Mouse (Mus musculus): ENCODE results near the gene Taf15. TPM values are rescaled to one million over a fixed set of nuclear protein-coding genes. Genes with fewer than 3 reads are reported as not detected.
"Not testable (repeated sequence)": the region's sequence is repeated elsewhere in the genome, so short reads cannot be mapped to it uniquely, and the experiment has no call there.

Taf15 gene
- polyA plus RNA-seq, 1 experiment from 2014 or later = 5.4 TPM

GRCm38 (mm10) chr11:83541415-83541814 lies 68.5 kb downstream of the Taf15 start:
- H3K27ac ChIP-seq = no peak overlapping the region
- no peak overlapping the region for H3K4me3 ChIP-seq (replicated peaks)
- H3K36me3 ChIP-seq = no peaks in the 10 kb centered on the region
- no peak for ATAC-seq (ENCODE audit: low read depth)
- WGBS (ENCODE audit: insufficient replicate concordance) = 63% methylated on average over 3 of the region's 3 CpGs
- DNase-seq = no peak
- H3K9me3 ChIP-seq (replicated peaks) = no peaks in the 10 kb centered on the region
- peaks cover 4% of the 10 kb centered on the region; the same call in 1 of the 2 replicates for H3K4me1 ChIP-seq (replicated peaks)
- H3K9ac ChIP-seq = no peak overlapping the region
- no peaks in the 10 kb centered on the region for H3K27me3 ChIP-seq
- no peak overlapping the region for H3K4me2 ChIP-seq

DNA sequence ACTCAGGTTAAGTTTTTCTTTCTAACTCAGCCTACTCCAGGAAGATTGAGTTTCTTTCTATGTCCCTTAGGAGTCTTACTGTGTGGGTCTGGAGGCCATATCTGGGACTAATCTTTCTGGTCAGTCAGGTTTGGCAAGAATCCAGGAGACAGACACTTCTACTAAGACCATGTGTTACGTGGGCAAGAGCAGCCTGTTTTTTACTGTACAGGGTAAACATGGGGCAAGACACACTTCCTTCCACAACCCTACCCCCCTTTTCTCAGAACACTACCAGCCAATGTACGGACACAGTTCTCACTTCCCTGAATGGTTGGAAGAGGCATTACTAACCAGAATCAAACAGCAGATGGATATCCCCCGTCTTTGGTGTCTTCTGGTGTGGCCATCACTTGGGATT lies 71.3 kb downstream of the Taf15 start:
- Histone ChIP-seq H3K9me3 (replicated peaks) (no peaks in the 10 kb centered on the region), H3K4me3 (replicated peaks) (no peak overlapping the region), H3K4me1 (replicated peaks) (no peaks in the 10 kb centered on the region), H3K36me3 (no peaks in the 10 kb centered on the region), H3K27ac (no peak overlapping the region), H3K4me2 (no peak overlapping the region), H3K9ac (no peak overlapping the region), H3K27me3 (no peaks in the 10 kb centered on the region)
- ATAC-seq (ENCODE audit: low read depth) (no peak), DNase-seq (no peak)
- 40% methylated on average over 3 of the region's 3 CpGs for WGBS (ENCODE audit: insufficient replicate concordance)

DNA sequence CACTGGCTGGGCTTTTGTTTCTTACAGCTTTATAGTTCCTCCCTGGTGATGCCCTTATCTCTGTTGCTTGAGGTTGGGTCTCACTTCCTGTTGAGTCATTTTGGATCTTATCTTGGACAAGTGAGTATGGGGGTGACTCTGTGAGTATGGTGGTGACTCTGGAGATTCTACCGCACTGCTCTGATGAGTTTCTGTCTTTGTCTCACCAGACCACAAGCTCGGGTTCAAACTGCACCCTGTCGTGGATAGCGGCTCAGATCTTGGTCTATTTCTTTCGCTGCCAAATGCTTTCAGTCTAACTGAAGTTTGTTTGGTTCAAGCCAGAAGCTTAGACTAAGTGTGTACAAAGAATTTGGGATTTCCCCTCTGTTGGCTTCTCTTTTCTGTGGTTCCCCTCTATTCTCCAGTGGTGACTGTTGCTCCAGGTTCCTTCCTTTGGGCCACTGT lies 77.3 kb downstream of the Taf15 start:
- no peaks in the 10 kb centered on the region for H3K27me3 ChIP-seq
- ATAC-seq (ENCODE audit: low read depth) = no peak

DNA sequence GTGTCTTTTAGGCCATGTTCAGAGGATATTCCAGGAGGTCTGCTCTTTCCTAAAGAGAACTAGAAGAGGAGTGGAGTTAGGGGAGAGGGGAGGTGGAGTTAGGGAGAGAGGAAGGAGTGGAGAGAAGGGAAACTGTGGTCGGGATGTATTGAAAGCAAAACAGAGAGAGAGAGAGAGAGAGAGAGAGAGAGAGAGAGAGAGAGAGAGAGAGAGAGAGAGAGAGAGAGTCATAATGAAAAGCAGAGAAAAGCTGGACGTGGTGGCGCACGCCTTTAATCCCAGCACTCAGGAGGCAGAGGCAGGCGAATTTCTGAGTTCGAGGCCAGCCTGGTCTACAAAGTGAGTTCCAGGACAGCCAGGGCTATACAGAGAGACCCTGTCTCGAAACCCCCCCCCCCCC lies 78.2 kb downstream of the Taf15 start:
- H3K9me3 ChIP-seq (replicated peaks); H3K4me2 ChIP-seq; H3K27me3 ChIP-seq; H3K4me1 ChIP-seq (replicated peaks); DNase-seq; H3K36me3 ChIP-seq; ATAC-seq (ENCODE audit: low read depth); H3K27ac ChIP-seq; H3K9ac ChIP-seq; H3K4me3 ChIP-seq (replicated peaks): not testable (repeated sequence)
- 58% methylated on average over 7 of the region's 7 CpGs for WGBS (ENCODE audit: insufficient replicate concordance)

More for the DNA sequence above, 77.3 kb downstream of the Taf15 start:
- WGBS (ENCODE audit: insufficient replicate concordance) = 7% methylated on average over 5 of the region's 5 CpGs
- H3K9me3 ChIP-seq (replicated peaks) = no peaks in the 10 kb centered on the region
- no peaks in the 10 kb centered on the region for H3K4me1 ChIP-seq (replicated peaks)
- DNase-seq = no peak
- no peak overlapping the region for H3K9ac ChIP-seq
- no peak overlapping the region for H3K4me3 ChIP-seq (replicated peaks)
- H3K4me2 ChIP-seq = no peak overlapping the region
- no peak overlapping the region for H3K27ac ChIP-seq
- H3K36me3 ChIP-seq = no peaks in the 10 kb centered on the region

GRCm38 (mm10) chr11:83551668-83552067 lies 78.8 kb downstream of the Taf15 start:
- Histone ChIP-seq H3K4me3 (replicated peaks) (no peak overlapping the region), H3K9me3 (replicated peaks) (no peaks in the 10 kb centered on the region), H3K4me2 (no peak overlapping the region), H3K27me3 (no peaks in the 10 kb centered on the region), H3K9ac (no peak overlapping the region), H3K36me3 (no peaks in the 10 kb centered on the region), H3K27ac (no peak overlapping the region), H3K4me1 (replicated peaks) (no peaks in the 10 kb centered on the region)
- DNase-seq = no peak
- no peak for ATAC-seq (ENCODE audit: low read depth)
- 69% methylated on average over 5 of the region's 5 CpGs for WGBS (ENCODE audit: insufficient replicate concordance)

Other genes starting within 250 kb of the Taf15 start
- gene Slfn14, start 186.4 kb upstream of the Taf15 start, polyA plus RNA-seq (2015; fragmentation: Nextera tagmentation; extraction: Ambion mirVana) = 21.6 and 24.7 TPM in 2 replicates
- 19.3 and 25.5 TPM in 2 replicates for gene Ap2b1, start 174.1 kb upstream of the Taf15 start, polyA plus RNA-seq (2015; fragmentation: Nextera tagmentation; extraction: Ambion mirVana)
- 5.5 and 7.7 TPM in 2 replicates for gene Pex12, start 170.5 kb upstream of the Taf15 start, polyA plus RNA-seq (2015; fragmentation: Nextera tagmentation; extraction: Ambion mirVana)
- 0.20 and 0.27 TPM in 2 replicates for gene Rasl10b, start 63.9 kb upstream of the Taf15 start, polyA plus RNA-seq (2015; fragmentation: Nextera tagmentation; extraction: Ambion mirVana)
- not detected in 2 replicates for gene Gas2l2, start 43.6 kb upstream of the Taf15 start, polyA plus RNA-seq (2015; fragmentation: Nextera tagmentation; extraction: Ambion mirVana)
- 0.65 and 0.78 TPM in 2 replicates for gene 1700020L24Rik, start 35.4 kb upstream of the Taf15 start, polyA plus RNA-seq (2015; fragmentation: Nextera tagmentation; extraction: Ambion mirVana)
- gene Mmp28, start 10.0 kb upstream of the Taf15 start, polyA plus RNA-seq (2015; fragmentation: Nextera tagmentation; extraction: Ambion mirVana) = 0.47 and 0.50 TPM in 2 replicates
- not detected in 2 replicates for gene Heatr9, start 49.1 kb downstream of the Taf15 start, polyA plus RNA-seq (2015; fragmentation: Nextera tagmentation; extraction: Ambion mirVana)
- 0.21 and 0.30 TPM in 2 replicates for gene Ccl5, start 57.4 kb downstream of the Taf15 start, polyA plus RNA-seq (2015; fragmentation: Nextera tagmentation; extraction: Ambion mirVana)
- gene Ccl9, start 105.5 kb downstream of the Taf15 start, polyA plus RNA-seq (2015; fragmentation: Nextera tagmentation; extraction: Ambion mirVana) = 16.5 and 16.8 TPM in 2 replicates
- 8.5 and 8.8 TPM in 2 replicates for gene Ccl6, start 120.0 kb downstream of the Taf15 start, polyA plus RNA-seq (2015; fragmentation: Nextera tagmentation; extraction: Ambion mirVana)
- not detected in 2 replicates for gene Rpl9-ps1, start 172.5 kb downstream of the Taf15 start, polyA plus RNA-seq (2015; fragmentation: Nextera tagmentation; extraction: Ambion mirVana)
- 0.79 and 0.92 TPM in 2 replicates for gene Ccl3, start 176.3 kb downstream of the Taf15 start, polyA plus RNA-seq (2015; fragmentation: Nextera tagmentation; extraction: Ambion mirVana)
- gene Ccl4, start 189.5 kb downstream of the Taf15 start, polyA plus RNA-seq (2015; fragmentation: Nextera tagmentation; extraction: Ambion mirVana) = 0.46 and 0.74 TPM in 2 replicates
- 5.8 and 8.0 TPM in 2 replicates for gene Wfdc17, start 230.9 kb downstream of the Taf15 start, polyA plus RNA-seq (2015; fragmentation: Nextera tagmentation; extraction: Ambion mirVana)
- gene Wfdc18, start 235.9 kb downstream of the Taf15 start, polyA plus RNA-seq (2015; fragmentation: Nextera tagmentation; extraction: Ambion mirVana) = not detected in 2 replicates